Mouse (Mus musculus) hindbrain, embryonic 13.5 days (tissue): ENCODE data around the gene Atxn2. TPM values are rescaled to one million over a fixed set of nuclear protein-coding genes. Genes with fewer than 3 reads are reported as not detected.
A peak's percentile ranks its signal among the peaks of the same experiment; 100 is the strongest.
"Not testable (repeated sequence)": the region's sequence is repeated elsewhere in the genome, so short reads cannot be mapped to it uniquely, and the experiment has no call there.

Experiments
- ATAC-seq: fragments of 200-750 bp; cut with Nextera tagmentation; 2 replicates; pipeline ENCODE4 v1.8.0; 2017; ENCODE audit warnings: moderate TSS enrichment; ENCODE audit not compliant: low FRiP score
- H3K27ac ChIP-seq: fragments of 300-500 bp; sonication (generic); 2 replicates; pipeline ENCODE4 v1.5.1; 2015; ENCODE audit warnings: inconsistent platforms, mild to moderate bottlenecking, moderate library complexity
- H3K27me3 ChIP-seq: fragments of 300-500 bp; sonication (generic); 2 replicates; pipeline ENCODE4 v1.6.1; 2015; ENCODE audit warnings: mild to moderate bottlenecking, inconsistent platforms
- H3K36me3 ChIP-seq: fragments of 300-500 bp; sonication (generic); 2 replicates; pipeline ENCODE4 v1.6.1; 2015; ENCODE audit warnings: mild to moderate bottlenecking, inconsistent platforms
- H3K4me1 ChIP-seq: fragments of 300-500 bp; sonication (generic); replicated peaks from 2 replicates; pipeline ENCODE4 v1.6.1; 2015; ENCODE audit warnings: inconsistent platforms
- H3K4me2 ChIP-seq: fragments of 300-500 bp; sonication (generic); 2 replicates; pipeline ENCODE4 v1.6.1; 2015; ENCODE audit warnings: inconsistent platforms, mild to moderate bottlenecking, moderate library complexity
- H3K4me3 ChIP-seq: fragments of 300-500 bp; sonication (generic); 2 replicates; pipeline ENCODE4 v1.5.1; 2015; ENCODE audit warnings: mild to moderate bottlenecking, inconsistent platforms
- H3K9ac ChIP-seq: fragments of 300-500 bp; sonication (generic); 2 replicates; pipeline ENCODE4 v1.6.1; 2015; ENCODE audit warnings: mild to moderate bottlenecking, inconsistent platforms
- H3K9me3 ChIP-seq: fragments of 300-500 bp; sonication (generic); 2 replicates; pipeline ENCODE4 v1.6.1; 2016; ENCODE audit warnings: inconsistent platforms
- WGBS: fragments of 180-500 bp; shearing (Covaris S2); methylation state at CpG from one replicate; pipeline ENCODE4 v1.1.7; 2015; 5-methylcytosine and 5-hydroxymethylcytosine counted together
- polyA plus RNA-seq: library from polyadenylated mRNA; unstranded; fragments of >200 nt; fragmentation: Nextera tagmentation; extraction: Ambion mirVana; gene quantifications from 2 replicates; pipeline ENCODE4 v1.2.1, GENCODE M21; 2015

The Atxn2 gene
- polyA plus RNA-seq, 1 experiment from 2014 or later, result 68.3 TPM

DNA sequence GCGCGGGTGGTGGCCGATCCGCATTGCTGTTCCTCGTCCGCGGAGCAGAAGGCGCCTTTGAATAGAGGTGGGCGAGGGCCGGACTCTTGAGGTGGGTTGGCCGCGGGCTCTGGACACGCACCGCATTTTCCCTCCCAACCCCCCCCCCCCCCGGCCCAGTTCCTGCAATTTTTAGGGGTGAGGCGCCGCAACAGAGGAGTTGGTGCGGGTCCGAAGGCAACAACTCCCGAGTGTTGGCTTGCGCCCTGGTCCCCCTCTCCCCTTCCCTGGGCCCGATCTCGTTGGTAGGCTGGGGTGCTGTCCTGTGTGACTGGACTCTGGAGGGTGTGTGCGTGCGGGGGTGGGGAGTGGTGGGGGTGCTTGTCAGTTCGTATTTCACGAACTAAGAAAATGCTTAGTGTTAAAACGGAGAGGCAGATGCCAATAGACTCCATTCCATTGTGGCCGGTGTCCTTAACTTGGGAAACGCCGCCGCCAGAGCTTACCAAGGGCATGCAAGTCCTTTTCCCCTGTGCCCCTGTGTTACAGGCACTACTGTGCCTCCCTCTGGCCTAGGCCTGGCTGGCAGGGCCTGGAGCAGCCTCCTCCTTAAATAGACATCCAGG, 1.9 kb downstream of the Atxn2 start:
- Histone ChIP-seq H3K4me2 (peak overlapping the region; percentile 89), H3K9me3 (no peaks in the 10 kb centered on the region), H3K4me3 (peak overlapping the region; percentile 99), H3K4me1 (peaks cover 47% of the 10 kb centered on the region), H3K27me3 (no peaks in the 10 kb centered on the region), H3K36me3 (no peaks in the 10 kb centered on the region; the same call in 1 of the 2 replicates), H3K27ac (peak overlapping the region; percentile 98), H3K9ac (peak overlapping the region; percentile 99)
- under 1% methylated on average over 15 of the region's 32 CpGs for WGBS
- ATAC-seq, result peak; percentile 52; the same call in 1 of the 2 replicates

DNA sequence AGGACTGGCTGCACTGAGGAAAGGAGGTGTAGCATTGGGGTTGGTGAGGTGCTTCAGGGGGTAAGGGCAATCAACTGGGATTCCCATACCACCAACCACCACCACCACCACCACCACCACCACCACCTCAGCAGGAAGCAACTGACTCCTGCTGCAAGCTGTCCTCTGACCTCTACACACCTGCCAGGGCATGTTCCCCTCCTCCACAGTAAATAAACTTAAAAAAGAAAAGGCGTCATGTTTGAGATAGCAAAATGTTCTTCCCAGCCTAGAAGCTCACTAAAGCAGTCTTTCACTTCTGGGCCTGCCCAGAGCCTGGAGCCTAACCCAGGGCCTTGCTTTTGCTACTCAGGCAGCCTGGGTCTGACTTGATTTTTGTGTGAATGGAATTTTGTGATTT, 3.2 kb downstream of the Atxn2 start:
- ATAC-seq, result no peak
- no peaks in the 10 kb centered on the region for H3K9me3 ChIP-seq
- peak overlapping the region; percentile 89 for H3K4me2 ChIP-seq
- WGBS, result 97% methylated on average over 1 of the region's 1 CpGs
- H3K27me3 ChIP-seq, result no peaks in the 10 kb centered on the region
- no peak overlapping the region; the same call in 1 of the 2 replicates for H3K4me3 ChIP-seq
- peaks cover 57% of the 10 kb centered on the region for H3K4me1 ChIP-seq
- H3K9ac ChIP-seq, result no peak overlapping the region
- no peak overlapping the region for H3K27ac ChIP-seq
- no peaks in the 10 kb centered on the region; the same call in 1 of the 2 replicates for H3K36me3 ChIP-seq

DNA sequence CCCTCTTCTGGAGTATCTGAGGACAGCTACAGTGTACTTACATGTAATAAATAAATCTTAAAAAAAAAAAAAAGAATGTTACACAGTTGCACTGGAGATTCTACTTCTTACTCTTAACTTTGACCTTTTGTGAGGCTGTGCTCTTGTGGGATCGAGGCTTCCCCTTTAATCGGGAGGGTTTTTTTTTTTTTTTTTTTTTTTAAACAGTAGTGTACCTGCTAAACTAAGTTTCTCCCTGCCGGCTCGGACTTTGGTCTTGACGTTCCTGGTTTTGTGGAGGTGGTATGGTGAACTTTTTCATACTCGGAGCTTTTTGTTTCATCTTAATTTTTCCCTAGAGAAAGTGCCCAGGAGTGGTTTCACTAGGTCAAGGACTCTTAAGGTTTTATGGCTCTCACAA, 3.8 kb downstream of the Atxn2 start:
- H3K4me1 ChIP-seq, result peaks cover 63% of the 10 kb centered on the region
- H3K4me3 ChIP-seq, result no peak overlapping the region
- 89% methylated on average over 6 of the region's 6 CpGs for WGBS
- ATAC-seq, result no peak
- no peaks in the 10 kb centered on the region; the same call in 1 of the 2 replicates for H3K36me3 ChIP-seq
- no peaks in the 10 kb centered on the region for H3K27me3 ChIP-seq
- H3K27ac ChIP-seq, result no peak overlapping the region
- no peaks in the 10 kb centered on the region for H3K9me3 ChIP-seq
- 0 out of 2 replicates have a peak overlapping the region, but pooled peaks have one; percentile 3 for H3K4me2 ChIP-seq
- no peak overlapping the region for H3K9ac ChIP-seq

DNA sequence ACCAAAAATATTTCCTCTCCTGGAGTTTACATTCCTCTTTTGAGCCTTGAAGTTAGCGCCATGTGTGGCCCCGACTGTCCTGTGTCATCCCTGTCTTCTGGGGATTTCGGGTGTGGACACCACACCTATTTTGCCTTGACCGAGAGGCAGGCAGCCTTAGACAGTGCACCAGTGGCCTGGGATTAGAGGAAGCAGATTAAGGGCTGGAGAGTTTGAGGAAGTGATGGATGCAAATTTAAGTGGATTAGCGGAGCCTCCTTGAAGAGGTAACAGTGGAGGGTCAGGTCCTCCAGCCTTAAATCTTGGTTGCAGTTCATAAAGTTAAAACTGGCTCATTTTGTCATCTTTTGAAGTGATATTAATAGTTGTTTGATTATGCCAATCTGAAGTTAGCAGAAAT, 7.3 kb downstream of the Atxn2 start:
- H3K4me2 ChIP-seq, result no peak overlapping the region
- peaks cover 61% of the 10 kb centered on the region for H3K4me1 ChIP-seq
- no peak for ATAC-seq
- H3K27ac ChIP-seq, result no peak overlapping the region
- H3K4me3 ChIP-seq, result no peak overlapping the region
- H3K36me3 ChIP-seq, result no peaks in the 10 kb centered on the region; the same call in 1 of the 2 replicates
- H3K9me3 ChIP-seq, result no peaks in the 10 kb centered on the region
- no peak overlapping the region for H3K9ac ChIP-seq
- WGBS, result 86% methylated on average over 5 of the region's 5 CpGs
- no peaks in the 10 kb centered on the region for H3K27me3 ChIP-seq

- no peak for ATAC-seq
- Histone ChIP-seq H3K4me1 (peaks cover 35% of the 10 kb centered on the region), H3K27ac (no peak overlapping the region), H3K27me3 (no peaks in the 10 kb centered on the region), H3K4me2 (no peak overlapping the region), H3K36me3 (no peaks in the 10 kb centered on the region; the same call in 1 of the 2 replicates), H3K9ac (no peak overlapping the region), H3K9me3 (no peaks in the 10 kb centered on the region), H3K4me3 (no peak overlapping the region)
- WGBS, result 95% methylated on average over 5 of the region's 5 CpGs
These were observed 9.9 kb downstream of the Atxn2 start for GRCm38 (mm10) chr5:121720888-121721585.

- WGBS, result 81% methylated on average over 3 of the region's 3 CpGs
- H3K36me3 ChIP-seq, result no peaks in the 10 kb centered on the region; the same call in 1 of the 2 replicates
- no peaks in the 10 kb centered on the region for H3K27me3 ChIP-seq
- H3K4me3 ChIP-seq, result no peak overlapping the region
- no peak overlapping the region for H3K4me2 ChIP-seq
- H3K9ac ChIP-seq, result no peak overlapping the region
- H3K27ac ChIP-seq, result no peak overlapping the region; the same call in 1 of the 2 replicates
- no peak for ATAC-seq
- H3K9me3 ChIP-seq, result no peaks in the 10 kb centered on the region
- peaks cover 27% of the 10 kb centered on the region for H3K4me1 ChIP-seq
These were observed 10.7 kb downstream of the Atxn2 start for GRCm38 (mm10) chr5:121721841-121722240.

DNA sequence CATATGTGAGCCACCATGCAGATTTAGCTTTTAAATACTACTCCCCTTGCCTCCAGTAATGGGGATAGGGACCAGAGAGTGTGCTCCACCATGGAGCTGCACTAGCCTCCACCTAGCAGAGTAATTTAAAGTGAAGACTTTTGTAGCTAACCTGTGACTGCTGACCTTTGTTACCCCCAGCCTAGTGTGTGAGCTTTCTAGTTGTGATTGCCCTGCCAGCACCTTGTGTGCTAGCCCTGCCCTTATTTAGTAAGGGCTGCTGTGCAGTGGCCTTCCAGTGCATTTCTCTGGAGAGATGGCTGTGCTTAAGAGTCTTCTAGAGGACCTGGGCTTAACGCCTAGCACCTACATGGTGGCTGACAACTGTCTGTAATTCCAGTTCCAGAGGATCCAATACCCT, 13.5 kb downstream of the Atxn2 start:
- no peak overlapping the region for H3K4me2 ChIP-seq
- no peaks in the 10 kb centered on the region for H3K27me3 ChIP-seq
- no peak overlapping the region for H3K9ac ChIP-seq
- H3K36me3 ChIP-seq, result no peaks in the 10 kb centered on the region
- no peak for ATAC-seq
- H3K4me3 ChIP-seq, result no peak overlapping the region
- no peaks in the 10 kb centered on the region for H3K9me3 ChIP-seq
- peaks cover 13% of the 10 kb centered on the region for H3K4me1 ChIP-seq
- no peak overlapping the region for H3K27ac ChIP-seq
- 86% methylated on average over 1 of the region's 1 CpGs for WGBS

DNA sequence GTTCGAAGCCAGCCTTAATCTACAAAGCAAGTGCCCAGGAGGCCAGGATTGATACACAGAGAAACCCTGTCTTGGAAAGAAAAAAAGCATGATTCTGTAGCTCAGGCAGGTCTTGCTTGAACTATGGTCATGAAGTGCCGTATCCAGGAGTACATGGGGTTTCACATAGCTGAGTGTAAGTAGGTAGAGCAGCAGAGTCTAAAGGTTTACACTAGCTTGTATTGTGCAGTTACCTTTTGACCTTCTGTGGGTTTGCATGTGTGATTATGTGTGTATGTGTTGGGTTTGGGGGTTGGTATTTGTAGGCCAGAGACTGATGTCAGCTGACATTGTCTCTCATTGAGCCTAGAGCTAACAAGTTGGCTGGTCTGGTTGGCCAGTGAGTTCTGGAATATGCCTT, 18.9 kb downstream of the Atxn2 start:
- Histone ChIP-seq H3K4me3 (no peak overlapping the region), H3K4me1 (no peaks in the 10 kb centered on the region), H3K27me3 (no peaks in the 10 kb centered on the region), H3K9me3 (no peaks in the 10 kb centered on the region), H3K9ac (no peak overlapping the region), H3K27ac (no peak overlapping the region), H3K4me2 (no peak overlapping the region), H3K36me3 (no peaks in the 10 kb centered on the region; the same call in 1 of the 2 replicates)
- ATAC-seq, result no peak
- WGBS, result 100% methylated on average over 2 of the region's 2 CpGs

- H3K9ac ChIP-seq, result no peak overlapping the region
- no peaks in the 10 kb centered on the region for H3K4me1 ChIP-seq
- ATAC-seq, result no peak
- no peak overlapping the region for H3K27ac ChIP-seq
- 98% methylated on average over 3 of the region's 3 CpGs for WGBS
- H3K4me3 ChIP-seq, result no peak overlapping the region
- no peaks in the 10 kb centered on the region for H3K9me3 ChIP-seq
- no peaks in the 10 kb centered on the region for H3K27me3 ChIP-seq
- H3K4me2 ChIP-seq, result no peak overlapping the region
- no peaks in the 10 kb centered on the region; the same call in 1 of the 2 replicates for H3K36me3 ChIP-seq
These were observed 25.5 kb downstream of the Atxn2 start for GRCm38 (mm10) chr5:121736641-121737040.

- not testable (repeated sequence) for H3K9me3 ChIP-seq, H3K27me3 ChIP-seq, H3K27ac ChIP-seq, ATAC-seq, H3K4me3 ChIP-seq, H3K4me1 ChIP-seq, H3K4me2 ChIP-seq, H3K9ac ChIP-seq, H3K36me3 ChIP-seq
- WGBS, result 84% methylated on average over 2 of the region's 2 CpGs
These were observed 27.0 kb downstream of the Atxn2 start for GRCm38 (mm10) chr5:121738162-121738561.

- Histone ChIP-seq H3K4me3 (no peak overlapping the region), H3K27me3 (no peaks in the 10 kb centered on the region), H3K27ac (no peak overlapping the region), H3K9ac (no peak overlapping the region), H3K9me3 (no peaks in the 10 kb centered on the region), H3K4me2 (no peak overlapping the region), H3K36me3 (no peaks in the 10 kb centered on the region; the same call in 1 of the 2 replicates), H3K4me1 (no peaks in the 10 kb centered on the region)
- 96% methylated on average over 7 of the region's 7 CpGs for WGBS
- ATAC-seq, result no peak
These were observed 27.5 kb downstream of the Atxn2 start for GRCm38 (mm10) chr5:121738576-121739191.

- 100% methylated on average over 1 of the region's 1 CpGs for WGBS
- no peak overlapping the region for H3K27ac ChIP-seq
These were observed 29.4 kb downstream of the Atxn2 start for GRCm38 (mm10) chr5:121740516-121740915.

More at GRCm38 (mm10) chr5:121740516-121740915, 29.4 kb downstream of the Atxn2 start:
- no peak for ATAC-seq
- no peaks in the 10 kb centered on the region for H3K9me3 ChIP-seq
- H3K36me3 ChIP-seq, result no peaks in the 10 kb centered on the region
- no peak overlapping the region for H3K4me2 ChIP-seq
- no peak overlapping the region for H3K9ac ChIP-seq
- no peaks in the 10 kb centered on the region for H3K27me3 ChIP-seq
- H3K4me3 ChIP-seq, result no peak overlapping the region
- no peaks in the 10 kb centered on the region for H3K4me1 ChIP-seq
